Mouse (Mus musculus) adrenal gland, adult 18-20 months (tissue): ENCODE measurements around the gene 4930435E12Rik. TPM values are rescaled to one million over a fixed set of nuclear protein-coding genes. Genes with fewer than 3 reads are reported as not detected.

ENCODE experiments used
- DNase-seq, 2 experiments: peaks; one replicate each; pipeline ENCODE4 v3.0.0; 2021 to 2022; ENCODE audit warnings: low spot score in 2 of 2
- total RNA-seq, 2 experiments: library from RNA; stranded (reverse); gene quantifications; 1 replicate in 1 of 2; 2 replicates in 1 of 2; pipeline ENCODE4 v1.2.3; 2021

Gene 4930435E12Rik
- total RNA-seq, 2 experiments from 2014 or later: not detected

GRCm38 (mm10) chr16:38771145-38771544 is 57.4 kb downstream of the 4930435E12Rik start:
- DNase-seq: no peak

- DNase-seq: no peak
Observed at GRCm38 (mm10) chr16:38769529-38769928, 59.0 kb downstream of the 4930435E12Rik start.

GRCm38 (mm10) chr16:38768386-38768785 is 60.2 kb downstream of the 4930435E12Rik start:
- DNase-seq: no peak

- no peak for DNase-seq
Observed at GRCm38 (mm10) chr16:38767761-38768160, 60.8 kb downstream of the 4930435E12Rik start.

- DNase-seq: no peak
Observed at GRCm38 (mm10) chr16:38766671-38767070, 61.9 kb downstream of the 4930435E12Rik start.

GRCm38 (mm10) chr16:38763508-38763907 is 65.0 kb downstream of the 4930435E12Rik start:
- no peak for DNase-seq

DNA sequence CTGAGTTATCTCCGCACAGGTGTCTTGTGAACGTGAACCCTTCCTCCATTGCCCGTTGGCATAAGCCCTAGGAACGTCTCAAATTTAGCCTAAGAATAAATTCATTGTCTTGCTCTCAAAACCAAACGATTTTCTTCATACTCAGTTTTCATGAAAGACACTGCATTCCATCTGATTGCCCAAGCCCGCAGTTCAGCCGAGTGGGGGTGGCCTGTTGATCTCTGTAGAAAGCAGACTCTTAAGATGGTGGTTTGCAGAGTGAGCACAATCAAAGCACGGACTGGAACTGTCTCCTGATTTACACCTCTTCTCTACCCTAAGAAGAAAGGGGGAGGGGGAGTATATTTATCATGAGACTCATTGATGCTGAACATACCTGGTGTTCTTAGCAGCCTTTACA is 66.1 kb downstream of the 4930435E12Rik start:
- no peak for DNase-seq

Other genes with a start within 250 kb of the 4930435E12Rik start
- 10 to 100 TPM; 20.3 to 25.5 TPM for gene Arhgap31, start 115.5 kb downstream of the 4930435E12Rik start, total RNA-seq
- 1 to 10 TPM; 8.3 to 8.7 TPM for gene B4galt4, start 86.5 kb downstream of the 4930435E12Rik start, total RNA-seq
- gene Upk1b, start 28.4 kb downstream of the 4930435E12Rik start, total RNA-seq: 1 to 10 TPM; 1.4 to 3.4 TPM
- gene Igsf11, start 63.9 kb upstream of the 4930435E12Rik start, total RNA-seq: 10 to 100 TPM in 1 of 2 experiments, 1 to 10 TPM in 1; 4.9 to 40.9 TPM